Mouse (Mus musculus) hindbrain, embryonic 14.5 days (tissue): ENCODE results near the gene Nup54. TPM values are rescaled to one million over a fixed set of nuclear protein-coding genes. Genes with fewer than 3 reads are reported as not detected.

ENCODE experiments used
- ATAC-seq: fragments of 200-750 bp; cut with Nextera tagmentation; 2 replicates; pipeline ENCODE4 v1.8.0; 2017; ENCODE audit warnings: moderate number of reproducible peaks, mild to moderate bottlenecking, moderate TSS enrichment, moderate library complexity; ENCODE audit not compliant: low FRiP score
- DNase-seq: peaks from one replicate; pipeline ENCODE4 v3.0.0-alpha.2; 2015; ENCODE audit warnings: low spot score
- H3K27ac ChIP-seq: fragments of 300-500 bp; sonication (generic); 2 replicates; pipeline ENCODE4 v1.5.1; 2014; ENCODE audit warnings: mild to moderate bottlenecking, moderate library complexity
- H3K27me3 ChIP-seq: fragments of 300-500 bp; sonication (generic); 2 replicates; pipeline ENCODE4 v1.6.1; 2014; ENCODE audit warnings: mild to moderate bottlenecking, low read length, mixed read lengths; ENCODE audit not compliant: control insufficient read depth, insufficient read depth
- H3K36me3 ChIP-seq: fragments of 300-500 bp; sonication (generic); replicated peaks from 2 replicates; pipeline ENCODE4 v1.6.1; 2014; ENCODE audit not compliant: control insufficient read depth, insufficient read depth
- H3K4me1 ChIP-seq: fragments of 300-500 bp; sonication (generic); replicated peaks from 2 replicates; pipeline ENCODE4 v1.6.1; 2014; ENCODE audit warnings: antibody characterized with exemption, low read length, mixed read lengths; ENCODE audit not compliant: control insufficient read depth, insufficient read depth
- H3K4me2 ChIP-seq: fragments of 300-500 bp; sonication (generic); replicated peaks from 2 replicates; pipeline ENCODE4 v1.6.1; 2014; ENCODE audit warnings: mild to moderate bottlenecking, moderate library complexity
- H3K4me3 ChIP-seq: fragments of 300-500 bp; sonication (generic); replicated peaks from 2 replicates; pipeline ENCODE4 v1.5.1; 2014; ENCODE audit warnings: mild to moderate bottlenecking, low read length
- H3K9ac ChIP-seq: fragments of 300-500 bp; sonication (generic); 2 replicates; pipeline ENCODE4 v1.6.1; 2014
- H3K9me3 ChIP-seq: fragments of 300-500 bp; sonication (generic); 2 replicates; pipeline ENCODE4 v1.6.1; 2016; ENCODE audit warnings: low read length; ENCODE audit not compliant: control insufficient read depth
- WGBS: fragments of 180-500 bp; shearing (Covaris S2); extraction: QIAGEN DNeasy Blood & Tissue Kit; methylation state at CpG from one replicate; pipeline ENCODE4 v1.1.7; 2014; 5-methylcytosine and 5-hydroxymethylcytosine counted together
- polyA plus RNA-seq: library from polyadenylated mRNA; unstranded; fragments of >200 nt; fragmentation: Nextera tagmentation; extraction: Ambion mirVana; gene quantifications from 2 replicates; pipeline ENCODE4 v1.2.1, GENCODE M21; 2014

Nup54 gene
- polyA plus RNA-seq, 1 experiment from 2014 or later = 51.5 TPM

GRCm38 (mm10) chr5:92430723-92431122 lies 4.3 kb downstream of the Nup54 start:
- Histone ChIP-seq H3K36me3 (peaks cover 34% of the 10 kb centered on the region), H3K4me2 (no peak overlapping the region), H3K9me3 (no peaks in the 10 kb centered on the region), H3K4me1 (peaks cover 18% of the 10 kb centered on the region), H3K27me3 (no peaks in the 10 kb centered on the region), H3K4me3 (no peak overlapping the region), H3K27ac (no peak overlapping the region), H3K9ac (no peak overlapping the region)
- no peak for ATAC-seq
- WGBS = 87% methylated on average over 5 of the region's 5 CpGs
- no peak for DNase-seq

DNA sequence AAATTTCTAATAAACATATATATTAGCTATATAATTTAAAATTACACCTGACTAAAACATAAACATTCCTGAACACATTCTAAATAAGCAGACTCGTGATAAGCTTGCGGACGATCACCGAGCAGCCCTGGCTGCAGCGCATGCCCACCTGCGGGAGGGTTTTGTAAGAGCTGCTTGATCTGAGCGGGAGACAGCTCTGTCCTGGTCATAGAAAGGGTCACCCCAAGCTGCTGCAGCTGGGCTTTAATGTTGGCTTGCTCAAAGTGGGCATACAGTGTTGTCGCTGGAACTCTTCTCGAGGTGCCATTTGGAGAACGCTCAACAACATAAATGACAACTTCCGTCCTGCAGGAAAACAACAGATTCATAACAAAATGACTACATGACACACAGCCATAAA lies 10.9 kb downstream of the Nup54 start:
- H3K9ac ChIP-seq = no peak overlapping the region
- WGBS = 97% methylated on average over 11 of the region's 11 CpGs
- H3K4me2 ChIP-seq = no peak overlapping the region
- no peaks in the 10 kb centered on the region for H3K4me1 ChIP-seq
- no peaks in the 10 kb centered on the region for H3K27me3 ChIP-seq
- DNase-seq (no peak), ATAC-seq (no peak)
- H3K36me3 ChIP-seq = peaks cover 95% of the 10 kb centered on the region
- no peak overlapping the region for H3K4me3 ChIP-seq
- no peak overlapping the region for H3K27ac ChIP-seq
- H3K9me3 ChIP-seq = no peaks in the 10 kb centered on the region

DNA sequence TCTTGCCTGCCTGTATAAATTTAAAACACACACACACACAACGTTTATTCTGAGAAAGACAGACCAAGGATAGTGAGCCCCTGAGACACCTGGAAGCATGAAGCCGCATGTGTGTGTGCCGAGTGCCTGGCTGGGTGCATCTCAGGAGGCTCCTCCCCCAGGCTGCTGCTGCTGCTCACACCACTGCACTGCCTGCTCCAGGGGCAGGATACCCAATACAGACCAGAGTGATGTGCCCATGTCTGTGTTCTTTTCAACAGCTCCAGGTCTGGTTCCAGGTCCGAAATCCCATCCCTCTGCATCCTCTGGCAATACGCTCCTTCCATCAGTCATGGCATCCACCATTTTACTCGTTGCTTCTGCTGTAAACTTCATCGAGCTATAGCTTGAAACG lies 21.0 kb downstream of the Nup54 start:
- Histone ChIP-seq H3K4me3 (no peak overlapping the region), H3K36me3 (peaks cover 49% of the 10 kb centered on the region), H3K9ac (no peak overlapping the region), H3K4me2 (no peak overlapping the region), H3K9me3 (no peaks in the 10 kb centered on the region), H3K4me1 (no peaks in the 10 kb centered on the region), H3K27me3 (no peaks in the 10 kb centered on the region), H3K27ac (no peak overlapping the region)
- no peak for DNase-seq
- no peak for ATAC-seq
- 88% methylated on average over 8 of the region's 8 CpGs for WGBS

DNA sequence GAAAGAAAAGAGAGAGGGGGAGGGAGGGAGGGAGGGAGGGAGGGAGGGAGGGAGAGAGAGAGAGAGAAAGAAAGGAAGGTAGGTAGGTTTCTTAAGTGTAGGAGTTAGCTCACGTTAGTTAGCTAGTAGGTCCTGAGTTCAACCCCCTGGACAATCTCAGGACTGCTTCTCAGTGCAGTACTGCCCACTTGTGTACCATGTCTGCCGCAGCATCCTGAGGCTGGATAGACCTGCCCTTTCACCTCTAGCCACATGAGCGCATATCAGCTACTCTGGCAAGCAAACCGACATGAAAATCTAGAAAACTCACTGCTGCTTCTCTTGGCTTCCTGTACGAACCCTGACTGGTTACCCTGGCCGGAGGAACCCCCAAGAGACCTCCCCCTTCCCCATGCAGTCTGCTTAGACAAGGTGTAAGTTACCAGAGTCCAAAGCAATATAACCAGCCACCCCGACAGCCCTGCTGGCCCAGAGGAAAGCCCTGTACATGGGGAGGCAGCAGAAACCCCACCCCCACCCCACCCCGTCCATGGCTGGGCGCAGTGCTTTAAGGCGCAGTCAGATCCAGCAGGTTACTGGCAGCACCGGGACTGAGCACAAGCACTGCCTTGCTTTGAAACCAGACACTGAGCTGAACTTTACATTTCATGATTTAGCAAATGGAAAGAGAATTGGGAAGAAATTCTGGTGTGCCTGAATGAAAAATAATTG lies 21.6 kb downstream of the Nup54 start:
- Histone ChIP-seq H3K4me1 (no peaks in the 10 kb centered on the region), H3K27ac (no peak overlapping the region), H3K9me3 (no peaks in the 10 kb centered on the region), H3K9ac (no peak overlapping the region), H3K4me3 (no peak overlapping the region), H3K27me3 (no peaks in the 10 kb centered on the region), H3K4me2 (no peak overlapping the region), H3K36me3 (peaks cover 45% of the 10 kb centered on the region)
- DNase-seq (no peak), ATAC-seq (no peak)
- WGBS = 89% methylated on average over 11 of the region's 11 CpGs

DNA sequence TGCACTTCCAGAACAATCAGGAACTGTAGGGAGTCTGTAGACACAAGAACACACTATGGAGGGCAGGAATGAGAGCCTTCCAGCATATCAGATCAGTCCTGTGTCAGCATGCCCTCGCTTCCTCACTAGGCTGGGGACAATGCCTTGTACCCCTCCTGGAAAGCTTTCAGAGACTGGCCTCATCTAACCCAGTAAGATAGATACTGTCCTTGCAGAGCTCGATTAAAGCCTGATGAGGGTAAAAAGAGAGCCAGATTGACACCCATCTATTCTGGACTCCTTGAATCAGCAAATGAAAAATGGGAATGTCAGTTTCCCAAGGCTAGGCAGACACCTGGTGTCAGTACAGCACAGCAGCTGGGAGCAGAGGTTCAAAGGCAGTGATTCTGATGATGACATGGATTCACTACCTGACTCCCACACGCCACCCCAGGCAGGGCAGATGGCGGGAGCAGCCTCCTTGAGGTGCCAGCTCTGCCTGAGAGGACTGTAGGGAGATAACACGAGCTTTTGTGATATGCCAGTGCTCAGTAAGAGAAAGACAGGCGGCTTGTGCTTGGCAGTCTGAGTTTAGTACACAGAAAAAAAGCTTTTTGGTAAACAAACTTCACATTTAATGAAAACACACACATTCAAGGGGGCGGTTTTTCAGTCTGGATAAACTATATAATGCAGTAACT lies 23.4 kb downstream of the Nup54 start:
- Histone ChIP-seq H3K36me3 (peaks cover 27% of the 10 kb centered on the region), H3K9me3 (no peaks in the 10 kb centered on the region), H3K27ac (no peak overlapping the region), H3K4me3 (no peak overlapping the region), H3K4me1 (no peaks in the 10 kb centered on the region), H3K27me3 (no peaks in the 10 kb centered on the region), H3K4me2 (no peak overlapping the region), H3K9ac (no peak overlapping the region)
- WGBS = 71% methylated on average over 7 of the region's 7 CpGs
- DNase-seq (no peak), ATAC-seq (no peak)

- WGBS = 83% methylated on average over 5 of the region's 5 CpGs
- ATAC-seq (no peak), DNase-seq (no peak)
- Histone ChIP-seq H3K9me3 (no peaks in the 10 kb centered on the region), H3K4me1 (no peaks in the 10 kb centered on the region), H3K27me3 (no peaks in the 10 kb centered on the region), H3K9ac (no peak overlapping the region), H3K36me3 (peaks cover 16% of the 10 kb centered on the region), H3K4me2 (no peak overlapping the region), H3K4me3 (no peak overlapping the region), H3K27ac (no peak overlapping the region)
Measured at GRCm38 (mm10) chr5:92410486-92410885, 24.5 kb downstream of the Nup54 start.

GRCm38 (mm10) chr5:92409361-92410155 lies 25.5 kb downstream of the Nup54 start:
- ATAC-seq = no peak
- H3K9ac ChIP-seq = no peak overlapping the region
- H3K9me3 ChIP-seq = no peaks in the 10 kb centered on the region
- H3K27me3 ChIP-seq = no peaks in the 10 kb centered on the region
- no peak overlapping the region for H3K4me2 ChIP-seq
- no peak for DNase-seq
- WGBS = 74% methylated on average over 9 of the region's 9 CpGs
- H3K27ac ChIP-seq = no peak overlapping the region
- H3K4me3 ChIP-seq = no peak overlapping the region
- H3K36me3 ChIP-seq = peaks cover 9% of the 10 kb centered on the region
- H3K4me1 ChIP-seq = no peaks in the 10 kb centered on the region

GRCm38 (mm10) chr5:92404400-92404678 lies 30.7 kb downstream of the Nup54 start:
- WGBS = 27% methylated on average over 2 of the region's 2 CpGs
- no peak overlapping the region for H3K9ac ChIP-seq
- H3K27me3 ChIP-seq = no peaks in the 10 kb centered on the region
- no peak overlapping the region for H3K4me3 ChIP-seq
- no peak for DNase-seq
- H3K4me2 ChIP-seq = no peak overlapping the region
- H3K9me3 ChIP-seq = no peaks in the 10 kb centered on the region
- no peak overlapping the region for H3K27ac ChIP-seq
- no peaks in the 10 kb centered on the region for H3K36me3 ChIP-seq
- ATAC-seq = no peak
- H3K4me1 ChIP-seq = 0 out of 2 replicates have a peak, but pooled peaks cover 3% of the 10 kb centered on the region

DNA sequence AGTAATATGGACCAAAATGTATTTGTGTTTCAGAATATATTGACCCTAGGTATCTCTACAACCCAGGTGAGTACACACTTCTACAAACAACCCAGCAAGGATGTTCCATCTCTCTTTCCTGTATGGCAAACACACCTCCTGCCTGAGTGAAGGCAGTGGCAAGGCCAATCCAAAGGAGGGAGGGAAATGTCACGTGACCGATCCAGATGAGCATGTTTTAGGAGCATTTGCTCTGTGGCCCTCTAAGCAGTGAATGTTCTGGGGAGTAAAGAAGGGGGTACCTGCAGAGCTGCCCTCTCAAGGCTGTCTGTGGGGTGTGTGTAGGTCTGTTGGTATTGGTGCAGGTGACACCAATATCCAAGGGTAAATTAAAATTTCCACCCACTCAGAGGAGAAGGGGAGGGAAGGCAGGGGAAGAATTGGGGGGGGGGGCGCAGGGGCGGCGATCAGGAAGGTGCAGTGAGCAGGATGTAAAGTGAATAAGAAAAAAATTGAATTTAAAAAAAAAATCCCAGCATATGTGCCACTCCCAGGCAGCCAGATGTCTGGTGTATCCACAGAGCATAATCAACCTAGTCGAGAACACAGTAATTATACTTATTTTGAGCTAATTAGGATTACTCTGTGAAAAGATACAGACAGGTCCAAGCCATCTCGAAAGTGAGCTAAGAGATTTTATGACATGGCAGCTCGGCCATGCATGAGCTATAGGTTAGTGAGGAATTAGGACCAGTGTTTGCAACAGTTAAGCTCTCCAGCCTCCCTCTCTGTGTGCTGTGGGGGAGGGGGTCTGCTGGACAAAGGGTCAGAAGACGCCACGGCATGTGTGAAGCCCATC lies 31.2 kb downstream of the Nup54 start:
- 53% methylated on average over 10 of the region's 10 CpGs for WGBS
- Histone ChIP-seq H3K4me1 (0 out of 2 replicates have a peak, but pooled peaks cover 3% of the 10 kb centered on the region), H3K27ac (no peak overlapping the region), H3K27me3 (no peaks in the 10 kb centered on the region), H3K9ac (no peak overlapping the region), H3K9me3 (no peaks in the 10 kb centered on the region), H3K4me3 (no peak overlapping the region), H3K36me3 (no peaks in the 10 kb centered on the region), H3K4me2 (no peak overlapping the region)
- no peak; the same call in 1 of the 2 replicates for ATAC-seq
- DNase-seq = no peak
